Mouse (Mus musculus) adrenal gland (tissue): ENCODE data around the gene Hnf4a.

Source experiments
- intact Hi-C: fragments of 180-260 bp; cut with DNase I; formaldehyde crosslinking; loops from one replicate; pipeline ENCODE4 v1.15.1; 2025

Gene Hnf4a

GRCm38 (mm10) chr2:163546623-163547318, 40.2 kb downstream of the Hnf4a start:
- intact Hi-C loops = no loop called here

GRCm38 (mm10) chr2:163548822-163549221, 42.2 kb downstream of the Hnf4a start:
- intact Hi-C loops = no loop called here

- intact Hi-C loops = no loop called here
These were observed 43.2 kb downstream of the Hnf4a start for GRCm38 (mm10) chr2:163549786-163550185.

- intact Hi-C loops = no loop called here
These were observed 45.9 kb downstream of the Hnf4a start for GRCm38 (mm10) chr2:163552518-163552929.

- intact Hi-C loops = no loop called here
These were observed 47.9 kb downstream of the Hnf4a start for GRCm38 (mm10) chr2:163554425-163554982.

GRCm38 (mm10) chr2:163554996-163555395, 48.4 kb downstream of the Hnf4a start:
- intact Hi-C loops = no loop called here

- intact Hi-C loops = no loop called here
These were observed 48.8 kb downstream of the Hnf4a start for GRCm38 (mm10) chr2:163555417-163555816.

- intact Hi-C loops = no loop called here
These were observed 51.9 kb downstream of the Hnf4a start for GRCm38 (mm10) chr2:163558548-163558947.

- intact Hi-C loops = no loop called here
These were observed 52.6 kb downstream of the Hnf4a start for GRCm38 (mm10) chr2:163559236-163559635.

GRCm38 (mm10) chr2:163560247-163560646, 53.6 kb downstream of the Hnf4a start:
- intact Hi-C loops = no loop called here

- intact Hi-C loops = no loop called here
These were observed 54.8 kb downstream of the Hnf4a start for GRCm38 (mm10) chr2:163561258-163561948.

- intact Hi-C loops = no loop called here
These were observed 58.0 kb downstream of the Hnf4a start for GRCm38 (mm10) chr2:163564646-163565045.

- intact Hi-C loops = no loop called here
These were observed 67.7 kb downstream of the Hnf4a start for GRCm38 (mm10) chr2:163574321-163574720.

GRCm38 (mm10) chr2:163575248-163575647, 68.6 kb downstream of the Hnf4a start:
- intact Hi-C loops = no loop called here

- intact Hi-C loops = no loop called here
These were observed 71.4 kb downstream of the Hnf4a start for GRCm38 (mm10) chr2:163577986-163578385.

- intact Hi-C loops = no loop called here
These were observed 73.7 kb downstream of the Hnf4a start for GRCm38 (mm10) chr2:163580069-163580945.

- intact Hi-C loops = no loop called here
These were observed 76.8 kb downstream of the Hnf4a start for GRCm38 (mm10) chr2:163583226-163584087.

- intact Hi-C loops = no loop called here
These were observed 77.4 kb downstream of the Hnf4a start for GRCm38 (mm10) chr2:163584088-163584426.

GRCm38 (mm10) chr2:163586384-163587261, 80.0 kb downstream of the Hnf4a start:
- intact Hi-C loops = no loop called here

GRCm38 (mm10) chr2:163587506-163587905, 80.9 kb downstream of the Hnf4a start:
- intact Hi-C loops = no loop called here
